Mouse (Mus musculus) kidney, embryonic 14.5 days (tissue): ENCODE results near the gene Rnf220. TPM values are rescaled to one million over a fixed set of nuclear protein-coding genes. Genes with fewer than 3 reads are reported as not detected.

Source experiments
- ATAC-seq: fragments of 200-750 bp; cut with Nextera tagmentation; 2 replicates; pipeline ENCODE4 v1.8.0; 2017; ENCODE audit warnings: moderate number of reproducible peaks, mild to moderate bottlenecking, moderate TSS enrichment, moderate library complexity; ENCODE audit not compliant: low FRiP score, low TSS enrichment
- H3K27ac ChIP-seq: fragments of 300-500 bp; sonication (generic); 2 replicates; pipeline ENCODE4 v1.5.1; 2014; ENCODE audit warnings: low read depth, mild to moderate bottlenecking, low read length, moderate library complexity, mixed read lengths
- H3K27me3 ChIP-seq: fragments of 300-500 bp; sonication (generic); 2 replicates; pipeline ENCODE4 v1.6.1; 2014; ENCODE audit warnings: mild to moderate bottlenecking, low read length; ENCODE audit not compliant: control insufficient read depth, insufficient read depth
- H3K36me3 ChIP-seq: fragments of 300-500 bp; sonication (generic); 2 replicates; pipeline ENCODE4 v1.6.1; 2014; ENCODE audit warnings: low read length, mixed read lengths; ENCODE audit not compliant: control insufficient read depth, insufficient read depth
- H3K4me1 ChIP-seq: fragments of 300-500 bp; sonication (generic); 2 replicates; pipeline ENCODE4 v1.6.1; 2014; ENCODE audit warnings: low read length, mixed read lengths; ENCODE audit not compliant: control insufficient read depth, insufficient read depth
- H3K4me2 ChIP-seq: fragments of 300-500 bp; sonication (generic); replicated peaks from 2 replicates; pipeline ENCODE4 v1.6.1; 2014; ENCODE audit warnings: low read depth, mild to moderate bottlenecking, low read length
- H3K4me3 ChIP-seq: fragments of 300-500 bp; sonication (generic); 2 replicates; pipeline ENCODE4 v1.5.1; 2014; ENCODE audit warnings: mild to moderate bottlenecking, low read length
- H3K9ac ChIP-seq: fragments of 300-500 bp; sonication (generic); 2 replicates; pipeline ENCODE4 v1.6.1; 2014; ENCODE audit warnings: low read depth, mild to moderate bottlenecking, low read length, moderate library complexity
- H3K9me3 ChIP-seq: fragments of 300-500 bp; sonication (generic); 2 replicates; pipeline ENCODE4 v1.6.1; 2016; ENCODE audit warnings: low read length; ENCODE audit not compliant: control insufficient read depth
- WGBS: fragments of 180-500 bp; shearing (Covaris S2); extraction: QIAGEN DNeasy Blood & Tissue Kit; methylation state at CpG from one replicate; pipeline ENCODE4 v1.1.7; 2014; 5-methylcytosine and 5-hydroxymethylcytosine counted together
- polyA plus RNA-seq: library from polyadenylated mRNA; unstranded; fragments of >200 nt; fragmentation: Nextera tagmentation; extraction: Ambion mirVana; gene quantifications from 2 replicates; pipeline ENCODE4 v1.2.1, GENCODE M21; 2014

The Rnf220 gene
- polyA plus RNA-seq, 1 experiment from 2014 or later = 59.3 TPM

GRCm38 (mm10) chr4:117493905-117494851 is 2.7 kb downstream of the Rnf220 start:
- WGBS = under 1% methylated on average over 71 of the region's 71 CpGs
- no peak overlapping the region for H3K27ac ChIP-seq
- peak overlapping the region; percentile 92 for H3K4me2 ChIP-seq
- H3K27me3 ChIP-seq = peaks cover 80% of the 10 kb centered on the region
- peaks cover 22% of the 10 kb centered on the region for H3K4me1 ChIP-seq
- H3K9ac ChIP-seq = no peak overlapping the region
- H3K36me3 ChIP-seq = no peaks in the 10 kb centered on the region
- no peaks in the 10 kb centered on the region for H3K9me3 ChIP-seq
- H3K4me3 ChIP-seq = peak overlapping the region; percentile 48
- no peak; the same call in 1 of the 2 replicates for ATAC-seq

- no peak for ATAC-seq
- H3K27me3 ChIP-seq = peaks cover 81% of the 10 kb centered on the region
- H3K9ac ChIP-seq = no peak overlapping the region
- 2% methylated on average over 17 of the region's 17 CpGs for WGBS
- H3K36me3 ChIP-seq = no peaks in the 10 kb centered on the region
- H3K4me2 ChIP-seq = 0 out of 2 replicates have a peak overlapping the region, but pooled peaks have one; percentile 5
- H3K4me3 ChIP-seq = 0 out of 2 replicates have a peak overlapping the region, but pooled peaks have one; percentile 6
- H3K9me3 ChIP-seq = no peaks in the 10 kb centered on the region
- H3K4me1 ChIP-seq = peaks cover 22% of the 10 kb centered on the region
- no peak overlapping the region for H3K27ac ChIP-seq
These were observed 3.7 kb downstream of the Rnf220 start for GRCm38 (mm10) chr4:117493161-117493568.

- Histone ChIP-seq H3K4me3 (no peak overlapping the region), H3K27me3 (peaks cover 87% of the 10 kb centered on the region), H3K4me1 (peaks cover 22% of the 10 kb centered on the region), H3K9ac (no peak overlapping the region), H3K9me3 (no peaks in the 10 kb centered on the region), H3K36me3 (no peaks in the 10 kb centered on the region), H3K4me2 (no peak overlapping the region), H3K27ac (no peak overlapping the region)
- 47% methylated on average over 6 of the region's 6 CpGs for WGBS
- ATAC-seq = no peak
These were observed 5.0 kb downstream of the Rnf220 start for GRCm38 (mm10) chr4:117491840-117492239.

- no peaks in the 10 kb centered on the region for H3K36me3 ChIP-seq
- no peak overlapping the region for H3K27ac ChIP-seq
- WGBS = 84% methylated on average over 14 of the region's 14 CpGs
- no peak overlapping the region for H3K4me2 ChIP-seq
- peaks cover 89% of the 10 kb centered on the region for H3K27me3 ChIP-seq
- H3K9me3 ChIP-seq = no peaks in the 10 kb centered on the region
- H3K9ac ChIP-seq = no peak overlapping the region
- ATAC-seq = no peak
- H3K4me3 ChIP-seq = no peak overlapping the region
- peaks cover 10% of the 10 kb centered on the region; the same call in 1 of the 2 replicates for H3K4me1 ChIP-seq
These were observed 6.9 kb downstream of the Rnf220 start for GRCm38 (mm10) chr4:117489975-117490374.

- no peak for ATAC-seq
- Histone ChIP-seq H3K4me1 (peaks cover 8% of the 10 kb centered on the region; the same call in 1 of the 2 replicates), H3K36me3 (no peaks in the 10 kb centered on the region), H3K27me3 (peaks cover 89% of the 10 kb centered on the region), H3K4me3 (no peak overlapping the region), H3K9ac (no peak overlapping the region), H3K27ac (no peak overlapping the region), H3K4me2 (no peak overlapping the region), H3K9me3 (no peaks in the 10 kb centered on the region)
- 92% methylated on average over 9 of the region's 9 CpGs for WGBS
These were observed 7.3 kb downstream of the Rnf220 start for GRCm38 (mm10) chr4:117489566-117489965.

- Histone ChIP-seq H3K9ac (no peak overlapping the region), H3K4me1 (peaks cover 8% of the 10 kb centered on the region; the same call in 1 of the 2 replicates), H3K27ac (no peak overlapping the region), H3K27me3 (peaks cover 86% of the 10 kb centered on the region), H3K4me3 (no peak overlapping the region), H3K4me2 (no peak overlapping the region), H3K36me3 (no peaks in the 10 kb centered on the region), H3K9me3 (no peaks in the 10 kb centered on the region)
- 52% methylated on average over 6 of the region's 6 CpGs for WGBS
- no peak for ATAC-seq
These were observed 9.4 kb downstream of the Rnf220 start for GRCm38 (mm10) chr4:117487471-117487870.

GRCm38 (mm10) chr4:117486188-117486587 is 10.7 kb downstream of the Rnf220 start:
- WGBS = 82% methylated on average over 7 of the region's 7 CpGs
- no peak overlapping the region for H3K4me2 ChIP-seq
- no peaks in the 10 kb centered on the region for H3K36me3 ChIP-seq
- ATAC-seq = no peak
- no peak overlapping the region for H3K4me3 ChIP-seq
- H3K4me1 ChIP-seq = peaks cover 8% of the 10 kb centered on the region; the same call in 1 of the 2 replicates
- peaks cover 83% of the 10 kb centered on the region for H3K27me3 ChIP-seq
- no peak overlapping the region for H3K9ac ChIP-seq
- H3K27ac ChIP-seq = no peak overlapping the region
- H3K9me3 ChIP-seq = no peaks in the 10 kb centered on the region

GRCm38 (mm10) chr4:117485045-117485780 is 11.6 kb downstream of the Rnf220 start:
- Histone ChIP-seq H3K4me3 (peak overlapping the region; percentile 48), H3K4me1 (peaks cover 17% of the 10 kb centered on the region), H3K27me3 (peaks cover 75% of the 10 kb centered on the region), H3K9ac (no peak overlapping the region), H3K4me2 (peak overlapping the region; percentile 91), H3K27ac (no peak overlapping the region), H3K9me3 (no peaks in the 10 kb centered on the region), H3K36me3 (no peaks in the 10 kb centered on the region)
- WGBS = 31% methylated on average over 13 of the region's 13 CpGs
- ATAC-seq = peak; percentile 74
